Mouse (Mus musculus): ENCODE measurements around the gene Timeless.

GRCm38 (mm10) chr10:128270287-128270841 lies 38.5 kb downstream of the Timeless start, which contains the start of gene Stat2:
- TF ChIP-seq ZNF384 (IDR thresholded peaks at IDR 0.05; ENCODE audit: low read depth, low read length) (no peak), MAFK (IDR thresholded peaks at IDR 0.05; ENCODE audit: insufficient read depth, low read depth, low read length) (no peak), CHD2 (IDR thresholded peaks at IDR 0.05; ENCODE audit: low read depth, low read length) (no peak), ZC3H11A (IDR thresholded peaks at IDR 0.05; ENCODE audit: borderline replicate concordance, low read depth, low read length) (no peak), HCFC1 (IDR thresholded peaks at IDR 0.05; ENCODE audit: borderline replicate concordance, insufficient read depth, low read length) (no peak)
